Mouse (Mus musculus): ENCODE measurements around the gene Tsx. TPM values are rescaled to one million over a fixed set of nuclear protein-coding genes. Genes with fewer than 3 reads are reported as not detected.

The Tsx gene
- not detected in 2 replicates for polyA plus RNA-seq (2012)

DNA sequence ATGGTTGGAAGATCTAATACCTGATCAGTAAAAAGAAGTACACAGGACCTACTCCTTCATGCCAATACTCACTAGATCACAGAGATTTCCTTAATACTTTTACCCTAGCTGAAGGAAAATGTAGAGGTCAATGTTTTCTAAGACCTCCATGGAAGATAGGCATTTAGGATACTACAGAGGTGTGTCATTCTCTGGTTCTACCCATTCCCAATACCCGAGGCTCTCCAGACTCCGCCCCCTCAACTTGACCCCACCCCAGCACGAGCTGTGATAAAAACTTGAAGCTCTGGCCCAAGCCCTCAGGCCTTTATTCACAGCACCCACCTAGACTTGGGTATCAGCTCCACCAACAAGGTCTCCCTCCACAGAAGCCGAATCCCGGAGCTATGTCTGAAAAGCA lies at the start of gene Tsx:
Tsx (plus strand) TSS at position 301 of the 400 bp plus-strand sequence.
- peaks cover 23% of the 10 kb centered on the region for H3K27me3 ChIP-seq (ENCODE audit: control insufficient read depth)
- H3K4me3 ChIP-seq (replicated peaks): no peak within 1 kb of the TSS
- H3K4me1 ChIP-seq (ENCODE audit: control insufficient read depth): no peaks in the 10 kb centered on the region
- H3K9me3 ChIP-seq (ENCODE audit: control insufficient read depth, low read length): no peaks in the 10 kb centered on the region
- no peaks in the 10 kb centered on the region for H3K36me3 ChIP-seq (ENCODE audit: control insufficient read depth)
- TF ChIP-seq TAL1 (IDR thresholded peaks at IDR 0.05; ENCODE audit: low read length) (no peak), GATA1 (IDR thresholded peaks at IDR 0.05; ENCODE audit: low read length) (no peak)

- TF ChIP-seq TAL1 (IDR thresholded peaks at IDR 0.05; ENCODE audit: low read length): no peak
- no peak for TF ChIP-seq GATA1 (IDR thresholded peaks at IDR 0.05; ENCODE audit: low read length)
- Histone ChIP-seq H3K9me3 (ENCODE audit: control insufficient read depth, low read length) (no peaks in the 10 kb centered on the region), H3K4me1 (ENCODE audit: control insufficient read depth) (no peaks in the 10 kb centered on the region), H3K36me3 (ENCODE audit: control insufficient read depth) (no peaks in the 10 kb centered on the region), H3K4me3 (replicated peaks) (no peak overlapping the region), H3K27me3 (ENCODE audit: control insufficient read depth) (peaks cover 8% of the 10 kb centered on the region)
These were observed 48.1 kb upstream of the Tsx start for GRCm38 (mm10) chrX:103366201-103366600.

DNA sequence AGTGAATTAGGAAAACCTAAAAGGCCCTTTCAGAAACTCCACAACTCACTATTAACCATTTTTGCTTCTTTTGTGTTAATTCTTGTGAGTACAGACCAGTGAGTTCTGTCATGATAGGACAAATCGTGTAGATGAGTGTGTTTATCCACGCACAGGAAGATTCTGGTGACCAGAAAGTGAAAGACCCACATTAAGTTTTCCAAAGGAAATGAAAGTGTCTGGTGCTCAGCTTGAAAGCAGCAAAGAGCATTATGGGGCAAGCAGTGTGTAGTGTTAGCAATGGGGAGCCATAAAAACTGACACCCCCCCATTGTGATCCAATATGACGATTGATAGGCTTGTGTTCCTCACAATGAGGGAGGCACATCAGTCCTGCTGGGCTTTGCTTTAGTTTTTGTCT lies 45.6 kb upstream of the Tsx start:
- H3K27me3 ChIP-seq (ENCODE audit: control insufficient read depth): peaks cover 9% of the 10 kb centered on the region; the same call in 1 of the 2 replicates
- H3K36me3 ChIP-seq (ENCODE audit: control insufficient read depth): no peaks in the 10 kb centered on the region
- no peaks in the 10 kb centered on the region for H3K4me1 ChIP-seq (ENCODE audit: control insufficient read depth)
- TF ChIP-seq TAL1 (IDR thresholded peaks at IDR 0.05; ENCODE audit: low read length): no peak
- TF ChIP-seq GATA1 (IDR thresholded peaks at IDR 0.05; ENCODE audit: low read length): no peak
- no peak overlapping the region for H3K4me3 ChIP-seq (replicated peaks)
- H3K9me3 ChIP-seq (ENCODE audit: control insufficient read depth, low read length): no peaks in the 10 kb centered on the region

DNA sequence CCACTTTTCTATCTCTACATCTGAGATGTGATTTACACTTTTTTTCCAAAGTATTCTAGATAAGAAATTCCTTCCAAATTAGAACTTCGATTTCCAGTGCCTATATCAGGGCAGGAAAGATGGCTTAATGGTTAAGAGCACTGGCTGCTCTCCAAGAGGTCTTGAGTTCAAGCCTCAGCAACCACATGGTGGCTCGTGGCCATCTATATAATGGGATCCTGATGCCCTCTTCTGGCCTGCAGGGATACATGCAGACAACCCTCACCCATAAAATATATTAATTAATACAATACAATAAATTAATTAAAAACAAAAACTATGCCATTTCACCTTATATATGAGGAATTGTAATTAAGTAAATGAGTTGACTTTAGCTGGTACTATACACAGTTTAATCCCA lies 43.0 kb upstream of the Tsx start:
- no peaks in the 10 kb centered on the region for H3K36me3 ChIP-seq (ENCODE audit: control insufficient read depth)
- no peak for TF ChIP-seq GATA1 (IDR thresholded peaks at IDR 0.05; ENCODE audit: low read length)
- TF ChIP-seq TAL1 (IDR thresholded peaks at IDR 0.05; ENCODE audit: low read length): no peak
- H3K4me3 ChIP-seq (replicated peaks): no peak overlapping the region
- H3K4me1 ChIP-seq (ENCODE audit: control insufficient read depth): no peaks in the 10 kb centered on the region
- H3K9me3 ChIP-seq (ENCODE audit: control insufficient read depth, low read length): no peaks in the 10 kb centered on the region
- H3K27me3 ChIP-seq (ENCODE audit: control insufficient read depth): peaks cover 9% of the 10 kb centered on the region; the same call in 1 of the 2 replicates

- Histone ChIP-seq H3K4me3 (replicated peaks) (no peak overlapping the region), H3K36me3 (ENCODE audit: control insufficient read depth) (no peaks in the 10 kb centered on the region), H3K4me1 (ENCODE audit: control insufficient read depth) (no peaks in the 10 kb centered on the region), H3K27me3 (ENCODE audit: control insufficient read depth) (peaks cover 9% of the 10 kb centered on the region; the same call in 1 of the 2 replicates), H3K9me3 (ENCODE audit: control insufficient read depth, low read length) (no peaks in the 10 kb centered on the region)
- TF ChIP-seq TAL1 (IDR thresholded peaks at IDR 0.05; ENCODE audit: low read length) (no peak), GATA1 (IDR thresholded peaks at IDR 0.05; ENCODE audit: low read length) (no peak)
These were observed 42.6 kb upstream of the Tsx start for GRCm38 (mm10) chrX:103371627-103372026.

GRCm38 (mm10) chrX:103374250-103374649 lies 40.0 kb upstream of the Tsx start:
- H3K4me1 ChIP-seq (ENCODE audit: control insufficient read depth): no peaks in the 10 kb centered on the region
- peaks cover 6% of the 10 kb centered on the region; the same call in 1 of the 2 replicates for H3K27me3 ChIP-seq (ENCODE audit: control insufficient read depth)
- no peak overlapping the region for H3K4me3 ChIP-seq (replicated peaks)
- no peaks in the 10 kb centered on the region for H3K9me3 ChIP-seq (ENCODE audit: control insufficient read depth, low read length)
- H3K36me3 ChIP-seq (ENCODE audit: control insufficient read depth): no peaks in the 10 kb centered on the region
- TF ChIP-seq TAL1 (IDR thresholded peaks at IDR 0.05; ENCODE audit: low read length): no peak
- no peak for TF ChIP-seq GATA1 (IDR thresholded peaks at IDR 0.05; ENCODE audit: low read length)

DNA sequence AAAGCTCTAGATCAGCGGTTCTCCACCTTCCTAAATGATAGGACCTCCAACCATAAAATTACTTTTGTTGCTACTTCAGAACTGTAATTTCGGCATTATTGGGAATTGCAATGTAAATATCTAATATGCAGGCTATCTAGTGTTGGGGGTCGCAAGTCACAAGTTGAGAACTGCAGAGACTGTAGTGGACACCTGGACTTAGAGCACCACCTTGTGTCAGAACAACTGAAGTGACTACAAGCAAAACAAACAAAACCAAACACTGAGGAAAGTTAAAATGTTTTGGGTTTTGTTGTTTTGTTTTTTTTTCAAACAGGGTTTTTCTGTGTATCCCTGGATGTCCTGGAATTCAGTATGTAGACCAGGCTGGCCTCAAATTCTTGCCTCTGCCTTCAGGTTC lies 29.7 kb upstream of the Tsx start:
- no peak overlapping the region for H3K4me3 ChIP-seq (replicated peaks)
- no peaks in the 10 kb centered on the region for H3K9me3 ChIP-seq (ENCODE audit: control insufficient read depth, low read length)
- no peaks in the 10 kb centered on the region for H3K36me3 ChIP-seq (ENCODE audit: control insufficient read depth)
- peaks cover 10% of the 10 kb centered on the region; the same call in 1 of the 2 replicates for H3K27me3 ChIP-seq (ENCODE audit: control insufficient read depth)
- TF ChIP-seq GATA1 (IDR thresholded peaks at IDR 0.05; ENCODE audit: low read length): no peak
- TF ChIP-seq TAL1 (IDR thresholded peaks at IDR 0.05; ENCODE audit: low read length): no peak
- no peaks in the 10 kb centered on the region for H3K4me1 ChIP-seq (ENCODE audit: control insufficient read depth)

GRCm38 (mm10) chrX:103388131-103388530 lies 26.1 kb upstream of the Tsx start:
- no peaks in the 10 kb centered on the region for H3K9me3 ChIP-seq (ENCODE audit: control insufficient read depth, low read length)
- H3K27me3 ChIP-seq (ENCODE audit: control insufficient read depth): peaks cover 8% of the 10 kb centered on the region; the same call in 1 of the 2 replicates
- no peaks in the 10 kb centered on the region for H3K36me3 ChIP-seq (ENCODE audit: control insufficient read depth)
- H3K4me1 ChIP-seq (ENCODE audit: control insufficient read depth): no peaks in the 10 kb centered on the region
- H3K4me3 ChIP-seq (replicated peaks): no peak overlapping the region
- TF ChIP-seq TAL1 (IDR thresholded peaks at IDR 0.05; ENCODE audit: low read length) (no peak), GATA1 (IDR thresholded peaks at IDR 0.05; ENCODE audit: low read length) (no peak)

DNA sequence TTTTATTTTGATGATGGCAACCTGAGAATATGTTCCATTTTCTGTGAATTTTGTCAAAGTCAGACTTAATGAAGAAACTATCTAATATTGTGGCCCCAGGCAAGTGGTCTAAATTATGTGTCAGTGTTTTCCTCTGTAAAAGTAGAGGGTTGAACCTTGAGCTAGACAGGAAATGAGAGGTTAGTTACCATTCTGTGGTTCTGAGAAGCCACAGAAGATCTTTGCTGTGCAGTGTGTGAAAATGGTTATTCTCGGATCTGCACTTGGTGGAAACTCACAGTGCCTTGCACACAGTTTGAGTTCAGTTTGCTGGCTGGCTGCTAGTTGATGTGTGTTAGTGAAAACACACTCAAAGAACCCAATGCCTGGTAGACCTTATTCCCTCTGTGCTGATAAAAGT lies 20.4 kb upstream of the Tsx start:
- H3K36me3 ChIP-seq (ENCODE audit: control insufficient read depth): no peaks in the 10 kb centered on the region
- no peak for TF ChIP-seq GATA1 (IDR thresholded peaks at IDR 0.05; ENCODE audit: low read length)
- TF ChIP-seq TAL1 (IDR thresholded peaks at IDR 0.05; ENCODE audit: low read length): no peak
- H3K4me3 ChIP-seq (replicated peaks): no peak overlapping the region
- no peaks in the 10 kb centered on the region for H3K9me3 ChIP-seq (ENCODE audit: control insufficient read depth, low read length)
- no peaks in the 10 kb centered on the region for H3K4me1 ChIP-seq (ENCODE audit: control insufficient read depth)
- peaks cover 19% of the 10 kb centered on the region for H3K27me3 ChIP-seq (ENCODE audit: control insufficient read depth)

DNA sequence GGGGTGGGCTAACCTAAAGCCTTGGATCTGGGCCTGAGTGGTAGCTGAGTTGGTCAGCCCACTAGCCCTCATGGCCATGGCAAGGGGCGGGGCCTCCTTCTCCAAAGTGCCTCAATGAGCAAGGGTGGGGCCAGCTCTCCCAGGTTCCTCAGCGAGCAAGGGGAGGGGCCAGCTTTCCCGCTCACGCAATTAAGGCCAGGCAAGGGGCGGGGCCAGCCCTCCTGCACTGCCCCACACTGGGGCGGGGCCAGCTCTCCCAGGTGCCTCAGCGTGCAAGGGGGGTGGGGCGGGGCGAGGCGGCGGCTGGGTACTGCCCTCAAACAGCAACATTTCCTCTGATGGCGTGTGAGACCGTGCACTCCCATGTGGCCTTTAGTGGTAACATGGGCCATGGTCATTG lies 9.2 kb upstream of the Tsx start:
- Histone ChIP-seq H3K9me3 (ENCODE audit: control insufficient read depth, low read length) (no peaks in the 10 kb centered on the region), H3K36me3 (ENCODE audit: control insufficient read depth) (no peaks in the 10 kb centered on the region), H3K4me3 (replicated peaks) (no peak overlapping the region), H3K4me1 (ENCODE audit: control insufficient read depth) (peaks cover 4% of the 10 kb centered on the region), H3K27me3 (ENCODE audit: control insufficient read depth) (peaks cover 13% of the 10 kb centered on the region)
- no peak for TF ChIP-seq GATA1 (IDR thresholded peaks at IDR 0.05; ENCODE audit: low read length)
- no peak for TF ChIP-seq TAL1 (IDR thresholded peaks at IDR 0.05; ENCODE audit: low read length)

Data from erythroblast, embryonic 14.5 days (primary cell).